11 mouse cellular contexts compared by ENCODE assay signal in genomic region chr3:147046634-147047033, GRCm38 (mm10).
DNase-seq lines count a peak whose midpoint lies in the region; ATAC-seq lines count a peak whose summit lies in the region.
"Had no signal": no experiment of that assay in that cellular context is flagged by ENCODE, and none has a peak within 500 bp of the region (broad histone marks: within the 10 kb centered on the region; RNA-seq: fewer than 3 reads in every experiment).

No protein-coding gene starts in this region.

- H3K9me3 ChIP-seq in lung, embryonic 15.5 days = 0 out of 2 replicates have a peak, but pooled peaks cover 2% of the 10 kb centered on the region
- peaks cover 6% of the 10 kb centered on the region; the same call in 1 of the 2 replicates for H3K9me3 ChIP-seq in forebrain, embryonic 16.5 days (ENCODE audit: control insufficient read depth, low read length)
- H3K9me3 ChIP-seq: neural tube, embryonic 12.5 days had no signal

- 0 out of 2 replicates have a peak overlapping the region, but pooled peaks have one; percentile 15 for H3K27ac ChIP-seq in lung, embryonic 15.5 days
- no peak overlapping the region for H3K27ac ChIP-seq in forebrain, embryonic 16.5 days (ENCODE audit: low read length)
- H3K27ac ChIP-seq: macrophage; neural tube, embryonic 12.5 days had no signal

- DNase-seq in cerebellum, postnatal 14 days = peak; percentile 76 to 85
- DNase-seq in lung, adult 18-20 months = no peak
- DNase-seq in gastrocnemius, postnatal 36 days = peak; percentile 14 to 42
- DNase-seq in lung, postnatal 36 days = peak; percentile 8
- DNase-seq in kidney, postnatal 36 days = no peak
- DNase-seq: kidney, adult 8-10 months had no signal

- no peak for ATAC-seq in cerebellum, adult (ENCODE audit: insufficient number of reproducible peaks, low FRiP score, low TSS enrichment)
- peak; percentile 75; the same call in 1 of the 2 replicates for ATAC-seq in lung, embryonic 15.5 days (ENCODE audit: borderline replicate concordance, extremely low read depth, low FRiP score, low TSS enrichment)
- no peak for ATAC-seq in forebrain, embryonic 16.5 days

- H3K9ac ChIP-seq in lung, embryonic 15.5 days = no peak overlapping the region
- no peak overlapping the region for H3K9ac ChIP-seq in forebrain, embryonic 16.5 days (replicated peaks; ENCODE audit: low read depth, low read length)
- H3K9ac ChIP-seq: neural tube, embryonic 12.5 days had no signal

- H3K27me3 ChIP-seq in lung, embryonic 15.5 days = no peaks in the 10 kb centered on the region
- H3K27me3 ChIP-seq in forebrain, embryonic 16.5 days (replicated peaks; ENCODE audit: control insufficient read depth, insufficient read depth, low read length) = no peaks in the 10 kb centered on the region
- H3K27me3 ChIP-seq: neural tube, embryonic 12.5 days had no signal

- intact Hi-C loops in gastrocnemius, postnatal 36 days (cut with DNase I) = no loop called here

- H3K36me3 ChIP-seq in lung, embryonic 15.5 days = no peaks in the 10 kb centered on the region
- H3K36me3 ChIP-seq in forebrain, embryonic 16.5 days (ENCODE audit: control insufficient read depth, insufficient read depth) = no peaks in the 10 kb centered on the region
- H3K36me3 ChIP-seq: neural tube, embryonic 12.5 days had no signal

- H3K4me1 ChIP-seq in lung, embryonic 15.5 days = 0 out of 2 replicates have a peak, but pooled peaks cover 4% of the 10 kb centered on the region
- H3K4me1 ChIP-seq in forebrain, embryonic 16.5 days (replicated peaks; ENCODE audit: control insufficient read depth, insufficient read depth, low read length) = no peaks in the 10 kb centered on the region
- H3K4me1 ChIP-seq: neural tube, embryonic 12.5 days had no signal

- no peak overlapping the region for H3K4me3 ChIP-seq in lung, embryonic 15.5 days
- no peak overlapping the region for H3K4me3 ChIP-seq in forebrain, embryonic 16.5 days (replicated peaks; ENCODE audit: low read length)
- H3K4me3 ChIP-seq: neural tube, embryonic 12.5 days had no signal

- no peak overlapping the region for H3K4me2 ChIP-seq in lung, embryonic 15.5 days
- no peak overlapping the region for H3K4me2 ChIP-seq in forebrain, embryonic 16.5 days (ENCODE audit: low read length)
- H3K4me2 ChIP-seq: neural tube, embryonic 12.5 days had no signal

- 49% methylated on average over 2 of the region's 2 CpGs for WGBS in lung, embryonic 15.5 days
- 61% methylated on average over 2 of the region's 2 CpGs for WGBS in forebrain, embryonic 16.5 days

Comparison
In these comparisons a context has a peak if more than half of its experiments do, and no peak if none do; other contexts are left out.
1. DNase-seq: peak in cerebellum, postnatal 14 days (2 of 2), gastrocnemius, postnatal 36 days (2 of 2) and lung, postnatal 36 days (single experiment); none in lung, adult 18-20 months (0 of 2) and kidney, postnatal 36 days (0 of 2).